Mouse (Mus musculus) heart, embryonic 13.5 days (tissue): ENCODE measurements around the gene Jchain. TPM values are rescaled to one million over a fixed set of nuclear protein-coding genes. Genes with fewer than 3 reads are reported as not detected.
"Not testable (repeated sequence)": the region's sequence is repeated elsewhere in the genome, so short reads cannot be mapped to it uniquely, and the experiment has no call there.

ENCODE experiments used
- ATAC-seq: fragments of 200-750 bp; cut with Nextera tagmentation; 2 replicates; pipeline ENCODE4 v1.8.0; 2017; ENCODE audit warnings: moderate TSS enrichment; ENCODE audit not compliant: insufficient number of reproducible peaks, low FRiP score, low TSS enrichment; ENCODE audit errors: extremely low read depth
- H3K27ac ChIP-seq: fragments of 300-500 bp; sonication (generic); replicated peaks from 2 replicates; pipeline ENCODE4 v1.5.1; 2015; ENCODE audit warnings: moderate library complexity, mild to moderate bottlenecking, inconsistent platforms
- H3K27me3 ChIP-seq: fragments of 300-500 bp; sonication (generic); replicated peaks from 2 replicates; pipeline ENCODE4 v1.6.1; 2015; ENCODE audit warnings: mild to moderate bottlenecking, inconsistent platforms
- H3K36me3 ChIP-seq: fragments of 300-500 bp; sonication (generic); 2 replicates; pipeline ENCODE4 v1.6.1; 2015; ENCODE audit warnings: mild to moderate bottlenecking, inconsistent platforms
- H3K4me1 ChIP-seq: fragments of 300-500 bp; sonication (generic); 2 replicates; pipeline ENCODE4 v1.6.1; 2015; ENCODE audit warnings: inconsistent platforms
- H3K4me2 ChIP-seq: fragments of 300-500 bp; sonication (generic); 2 replicates; pipeline ENCODE4 v1.6.1; 2015; ENCODE audit warnings: inconsistent platforms, mild to moderate bottlenecking, moderate library complexity
- H3K4me3 ChIP-seq: fragments of 300-500 bp; sonication (generic); 2 replicates; pipeline ENCODE4 v1.5.1; 2015; ENCODE audit warnings: moderate library complexity, mild to moderate bottlenecking, inconsistent platforms
- H3K9ac ChIP-seq: fragments of 300-500 bp; sonication (generic); 2 replicates; pipeline ENCODE4 v1.6.1; 2015; ENCODE audit warnings: inconsistent platforms, mild to moderate bottlenecking, moderate library complexity
- H3K9me3 ChIP-seq: fragments of 300-500 bp; sonication (generic); 2 replicates; pipeline ENCODE4 v1.6.1; 2016; ENCODE audit warnings: inconsistent platforms
- WGBS: fragments of 180-500 bp; shearing (Covaris S2); methylation state at CpG from one replicate; pipeline ENCODE4 v1.1.7; 2015; ENCODE audit warnings: mixed read lengths; 5-methylcytosine and 5-hydroxymethylcytosine counted together
- polyA plus RNA-seq: library from polyadenylated mRNA; unstranded; fragments of >200 nt; fragmentation: Nextera tagmentation; extraction: Ambion mirVana; gene quantifications from 2 replicates; pipeline ENCODE4 v1.2.1, GENCODE M21; 2015

Gene Jchain
- polyA plus RNA-seq, 1 experiment from 2014 or later: 0.29 TPM

DNA sequence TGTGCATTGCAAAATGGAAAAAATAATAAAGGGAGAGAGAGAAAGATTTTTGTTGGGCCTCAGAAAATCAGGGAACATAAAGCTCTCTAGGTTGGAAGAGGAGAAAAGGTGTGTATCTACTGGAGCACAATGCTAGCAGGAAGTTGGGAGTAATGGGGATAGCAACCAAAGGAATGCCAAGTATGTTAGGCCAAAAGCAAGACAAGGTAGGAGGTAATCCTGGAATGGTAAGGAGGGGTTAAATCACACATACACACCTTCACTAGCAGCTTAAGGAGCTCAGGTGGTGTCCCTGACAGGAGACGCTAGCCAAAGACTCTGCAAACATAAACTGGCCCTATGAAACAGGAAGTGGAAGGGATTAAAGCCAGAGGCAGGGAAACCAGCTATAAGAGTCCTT lies 31.3 kb upstream of the Jchain start:
- 23% methylated on average over 1 of the region's 1 CpGs for WGBS
- peaks cover 22% of the 10 kb centered on the region for H3K4me1 ChIP-seq
- H3K27ac ChIP-seq: no peak overlapping the region
- ATAC-seq: no peak
- H3K4me3 ChIP-seq: no peak overlapping the region
- peaks cover 23% of the 10 kb centered on the region for H3K36me3 ChIP-seq
- no peak overlapping the region for H3K4me2 ChIP-seq
- H3K9me3 ChIP-seq: no peaks in the 10 kb centered on the region
- no peak overlapping the region for H3K9ac ChIP-seq
- H3K27me3 ChIP-seq: no peaks in the 10 kb centered on the region

GRCm38 (mm10) chr5:88554086-88554886 lies 26.6 kb upstream of the Jchain start, which contains the start of gene Utp3:
TSS of gene Utp3 (plus strand) at chr5:88554462.
- H3K27me3 ChIP-seq: no peaks in the 10 kb centered on the region
- peaks cover 23% of the 10 kb centered on the region for H3K36me3 ChIP-seq
- ATAC-seq: peak; percentile 88
- WGBS: under 1% methylated on average over 75 of the region's 76 CpGs
- H3K4me3 ChIP-seq: peak within 1 kb of the TSS; percentile 74
- peaks cover 23% of the 10 kb centered on the region for H3K4me1 ChIP-seq
- peak within 1 kb of the TSS; percentile 96 for H3K27ac ChIP-seq
- no peaks in the 10 kb centered on the region for H3K9me3 ChIP-seq
- peak within 1 kb of the TSS; percentile 94 for H3K9ac ChIP-seq
- peak within 1 kb of the TSS; percentile 90 for H3K4me2 ChIP-seq

DNA sequence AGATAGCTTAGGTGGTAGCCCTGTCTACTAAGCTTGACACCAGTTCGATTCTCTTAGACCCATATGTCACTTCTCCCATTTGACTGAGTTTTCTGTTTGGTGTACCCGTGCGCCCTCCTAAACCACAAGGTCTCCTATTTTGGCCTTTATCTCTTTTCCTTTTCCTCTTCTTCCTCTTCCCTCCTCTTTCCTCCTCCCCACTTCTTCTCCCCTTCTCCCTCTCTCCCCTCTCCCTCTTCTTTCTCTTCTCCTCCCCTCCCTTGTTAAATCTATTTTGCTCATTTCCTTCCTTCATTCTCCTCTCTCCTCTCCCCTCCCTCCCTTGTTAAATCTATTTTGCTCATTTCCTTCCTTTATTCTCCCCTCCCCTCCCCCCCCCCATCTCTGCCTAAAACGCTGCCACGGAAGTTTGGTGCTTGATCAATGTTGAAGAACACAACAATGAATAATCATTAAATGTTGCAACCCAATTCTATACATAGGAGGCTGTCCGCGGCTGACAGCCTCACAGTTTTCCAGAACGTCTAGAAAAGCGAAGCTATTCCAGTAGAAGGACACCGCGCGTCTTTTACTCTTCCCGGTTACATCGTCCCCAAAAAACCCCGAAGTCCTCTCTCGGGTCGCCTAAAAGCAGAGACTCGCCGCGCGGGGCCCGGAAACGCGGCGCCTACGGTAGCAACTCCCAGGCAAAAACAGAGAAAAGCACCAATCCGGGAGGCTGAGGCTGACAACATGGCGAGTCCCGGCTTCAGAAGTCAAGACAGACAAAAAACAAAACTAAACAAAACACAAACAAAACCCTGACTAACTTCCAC lies 25.8 kb upstream of the Jchain start:
- Histone ChIP-seq H3K4me2 (peak overlapping the region; percentile 90), H3K4me1 (peaks cover 23% of the 10 kb centered on the region), H3K9ac (peak overlapping the region; percentile 94), H3K9me3 (no peaks in the 10 kb centered on the region), H3K27ac (peak overlapping the region; percentile 96), H3K36me3 (peaks cover 23% of the 10 kb centered on the region), H3K27me3 (no peaks in the 10 kb centered on the region), H3K4me3 (peak overlapping the region; percentile 74)
- 7% methylated on average over 29 of the region's 29 CpGs for WGBS
- peak; percentile 29; the same call in 1 of the 2 replicates for ATAC-seq

DNA sequence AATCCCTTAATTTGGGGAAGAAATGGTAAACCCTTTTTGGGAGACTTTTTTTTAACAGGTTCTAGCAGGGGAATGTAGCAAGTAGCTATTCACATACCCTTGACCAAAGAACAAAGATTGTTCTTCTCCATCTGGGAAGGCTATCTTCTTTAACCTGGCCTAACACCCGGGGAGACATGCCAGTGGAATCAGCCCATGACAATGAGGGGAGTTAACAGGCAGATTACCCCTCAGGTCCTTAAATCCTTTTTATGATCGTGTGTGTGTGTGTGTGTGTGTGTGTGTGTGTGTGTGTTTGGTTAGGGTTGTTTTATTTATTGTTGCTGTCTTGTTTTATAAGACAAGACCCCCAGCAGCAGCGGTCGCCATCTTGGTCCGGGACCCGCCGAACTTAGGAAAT lies 17.8 kb upstream of the Jchain start:
- Histone ChIP-seq H3K4me2 (no peak overlapping the region), H3K27me3 (no peaks in the 10 kb centered on the region), H3K36me3 (no peaks in the 10 kb centered on the region), H3K27ac (no peak overlapping the region), H3K4me1 (no peaks in the 10 kb centered on the region), H3K9ac (no peak overlapping the region), H3K4me3 (no peak overlapping the region), H3K9me3 (no peaks in the 10 kb centered on the region)
- 65% methylated on average over 7 of the region's 7 CpGs for WGBS
- ATAC-seq: no peak

DNA sequence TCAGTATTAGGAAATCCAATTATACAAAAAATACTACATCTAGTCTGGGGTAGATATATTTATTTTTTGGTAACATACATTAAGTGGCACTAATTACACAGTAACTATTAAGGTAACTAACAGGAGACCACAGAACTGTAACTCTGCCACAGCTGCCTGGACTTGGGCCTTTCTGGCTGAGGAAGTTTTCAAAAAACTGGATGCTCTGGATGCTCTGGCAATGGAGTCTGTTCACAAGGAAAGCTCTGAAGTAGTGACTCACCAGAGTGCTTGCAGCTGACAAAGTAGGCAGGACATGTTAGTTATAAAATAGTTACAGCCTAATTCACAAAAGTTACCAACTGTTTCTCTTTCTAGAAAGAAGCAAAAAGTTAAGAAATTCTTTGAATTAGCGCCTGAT lies 16.7 kb upstream of the Jchain start:
- WGBS: 76% methylated on average over 1 of the region's 1 CpGs
- H3K9ac ChIP-seq, H3K27ac ChIP-seq: not testable (repeated sequence)

DNA sequence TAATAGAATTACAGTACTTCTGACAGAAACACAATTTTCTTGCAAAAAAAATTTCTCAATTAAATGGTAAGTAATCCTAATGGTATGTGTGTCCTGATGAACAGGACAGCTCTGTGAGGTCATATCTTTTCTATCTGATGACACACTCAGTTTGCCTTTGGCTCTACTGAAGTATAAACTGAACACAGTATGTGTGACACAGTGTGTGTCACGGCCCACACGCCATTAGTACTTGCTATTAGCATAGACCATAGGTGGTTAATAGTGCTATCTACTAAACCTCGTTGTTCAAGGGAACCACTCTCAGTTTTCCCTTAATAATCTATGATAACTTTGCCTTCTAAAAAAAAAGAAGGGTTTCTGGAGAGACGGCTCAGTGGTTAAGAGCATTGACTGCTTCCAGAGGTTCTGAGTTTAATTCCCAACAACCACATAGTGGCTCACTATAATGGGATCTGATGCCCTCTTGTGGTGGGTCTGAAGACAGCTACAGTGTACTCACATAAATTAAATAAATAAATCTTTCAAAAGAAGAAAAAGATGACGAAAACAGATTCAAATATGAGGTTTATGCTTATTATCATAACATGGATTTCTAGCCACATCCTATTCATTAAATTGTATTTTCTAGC lies 15.1 kb upstream of the Jchain start:
- no peaks in the 10 kb centered on the region for H3K9me3 ChIP-seq
- no peak overlapping the region for H3K4me2 ChIP-seq
- no peak overlapping the region for H3K27ac ChIP-seq
- H3K4me3 ChIP-seq: no peak overlapping the region
- no peaks in the 10 kb centered on the region for H3K36me3 ChIP-seq
- H3K4me1 ChIP-seq: no peaks in the 10 kb centered on the region
- H3K27me3 ChIP-seq: no peaks in the 10 kb centered on the region
- no peak overlapping the region for H3K9ac ChIP-seq
- WGBS: 55% methylated on average over 5 of the region's 5 CpGs
- ATAC-seq: no peak

More for the DNA sequence above, 16.7 kb upstream of the Jchain start:
- not testable (repeated sequence) for H3K4me2 ChIP-seq, H3K4me1 ChIP-seq, ATAC-seq, H3K36me3 ChIP-seq, H3K27me3 ChIP-seq, H3K4me3 ChIP-seq, H3K9me3 ChIP-seq

DNA sequence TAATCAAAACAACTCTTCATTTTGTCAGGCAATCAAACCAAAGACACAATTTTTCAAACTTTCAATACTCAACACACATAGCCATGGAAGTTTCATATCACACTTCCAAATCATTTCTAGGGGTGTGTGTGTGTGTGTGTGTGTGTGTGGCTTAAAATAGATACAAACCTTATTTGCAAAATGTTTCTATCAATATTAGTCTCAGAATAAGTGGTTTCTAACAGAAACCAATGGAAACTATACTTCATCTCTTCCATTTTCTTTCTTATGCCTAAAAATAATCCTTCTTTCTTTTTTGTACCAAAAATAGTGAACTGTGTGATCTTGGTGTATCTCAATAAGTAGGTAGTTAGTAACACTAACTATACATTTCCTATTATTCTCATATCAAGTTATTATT lies 13.2 kb upstream of the Jchain start:
- H3K4me2 ChIP-seq: no peak overlapping the region
- H3K9me3 ChIP-seq: no peaks in the 10 kb centered on the region
- H3K36me3 ChIP-seq: no peaks in the 10 kb centered on the region
- no peaks in the 10 kb centered on the region for H3K4me1 ChIP-seq
- no peaks in the 10 kb centered on the region for H3K27me3 ChIP-seq
- H3K27ac ChIP-seq: no peak overlapping the region
- ATAC-seq: no peak
- H3K9ac ChIP-seq: no peak overlapping the region
- H3K4me3 ChIP-seq: no peak overlapping the region

DNA sequence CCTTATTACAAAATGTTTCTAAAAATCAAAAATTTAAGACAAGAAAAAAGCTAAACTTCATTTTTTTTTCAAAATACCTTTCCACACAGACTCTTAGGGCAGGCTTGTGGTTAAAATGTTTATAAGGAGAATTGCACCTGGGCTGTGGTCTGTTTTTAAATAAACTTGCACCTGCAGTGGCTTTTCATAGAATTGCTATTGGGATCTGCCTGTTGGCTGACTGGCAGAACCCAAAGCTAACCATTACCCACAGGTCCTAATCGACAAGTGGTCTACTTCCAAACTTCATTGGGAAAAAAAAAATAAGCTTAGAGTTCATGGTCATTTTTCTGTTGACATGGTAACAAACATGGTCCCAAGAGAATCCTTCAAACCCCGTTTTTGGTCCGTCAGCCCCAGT lies 7.0 kb upstream of the Jchain start:
- Histone ChIP-seq H3K4me1 (peaks cover 8% of the 10 kb centered on the region), H3K36me3 (no peaks in the 10 kb centered on the region), H3K9me3 (no peaks in the 10 kb centered on the region), H3K27me3 (no peaks in the 10 kb centered on the region), H3K4me2 (no peak overlapping the region), H3K9ac (no peak overlapping the region), H3K4me3 (no peak overlapping the region), H3K27ac (no peak overlapping the region)
- WGBS: 74% methylated on average over 3 of the region's 3 CpGs
- no peak for ATAC-seq

- H3K27me3 ChIP-seq: no peaks in the 10 kb centered on the region
- peaks cover 8% of the 10 kb centered on the region for H3K4me1 ChIP-seq
- 48% methylated on average over 1 of the region's 1 CpGs for WGBS
- no peak overlapping the region for H3K9ac ChIP-seq
- H3K36me3 ChIP-seq: no peaks in the 10 kb centered on the region
- no peak overlapping the region for H3K4me3 ChIP-seq
- H3K4me2 ChIP-seq: no peak overlapping the region
- ATAC-seq: no peak
- H3K9me3 ChIP-seq: no peaks in the 10 kb centered on the region
- peak overlapping the region; percentile 36; the same call in 1 of the 2 replicates for H3K27ac ChIP-seq
Observed at GRCm38 (mm10) chr5:88530908-88531307, 3.2 kb upstream of the Jchain start.

DNA sequence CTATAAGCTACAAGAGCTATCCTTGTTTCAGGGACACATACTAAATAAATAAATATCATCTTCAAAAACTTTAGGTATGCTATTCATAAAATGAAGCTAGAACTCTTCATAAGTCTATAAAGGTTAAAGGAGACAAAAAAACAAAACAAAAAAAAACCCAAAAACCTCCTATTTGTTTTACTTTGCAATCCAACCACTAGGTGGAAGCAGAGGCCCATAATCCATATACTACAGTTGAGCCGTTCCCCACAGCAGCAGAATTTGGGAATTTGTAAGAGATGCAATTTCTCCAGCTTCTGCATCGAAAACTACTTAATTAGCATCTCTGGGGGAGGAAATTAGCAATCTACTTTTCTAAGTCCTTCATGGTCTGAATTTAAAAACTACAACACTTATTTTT lies 8.5 kb downstream of the Jchain start:
- Histone ChIP-seq H3K27me3 (no peaks in the 10 kb centered on the region), H3K4me1 (no peaks in the 10 kb centered on the region), H3K36me3 (no peaks in the 10 kb centered on the region), H3K4me2 (no peak overlapping the region), H3K9ac (no peak overlapping the region), H3K27ac (no peak overlapping the region), H3K4me3 (no peak overlapping the region), H3K9me3 (no peaks in the 10 kb centered on the region)
- ATAC-seq: no peak
- WGBS: 4% methylated on average over 2 of the region's 2 CpGs

- Histone ChIP-seq H3K36me3 (no peaks in the 10 kb centered on the region), H3K9ac (no peak overlapping the region), H3K4me2 (no peak overlapping the region), H3K27me3 (no peaks in the 10 kb centered on the region), H3K4me1 (no peaks in the 10 kb centered on the region), H3K27ac (no peak overlapping the region), H3K4me3 (no peak overlapping the region), H3K9me3 (no peaks in the 10 kb centered on the region)
- no peak for ATAC-seq
- 73% methylated on average over 1 of the region's 1 CpGs for WGBS
Observed at GRCm38 (mm10) chr5:88508990-88509389, 18.7 kb downstream of the Jchain start.
